ENCODE assay signal across 17 mouse cellular contexts in the genomic region with DNA sequence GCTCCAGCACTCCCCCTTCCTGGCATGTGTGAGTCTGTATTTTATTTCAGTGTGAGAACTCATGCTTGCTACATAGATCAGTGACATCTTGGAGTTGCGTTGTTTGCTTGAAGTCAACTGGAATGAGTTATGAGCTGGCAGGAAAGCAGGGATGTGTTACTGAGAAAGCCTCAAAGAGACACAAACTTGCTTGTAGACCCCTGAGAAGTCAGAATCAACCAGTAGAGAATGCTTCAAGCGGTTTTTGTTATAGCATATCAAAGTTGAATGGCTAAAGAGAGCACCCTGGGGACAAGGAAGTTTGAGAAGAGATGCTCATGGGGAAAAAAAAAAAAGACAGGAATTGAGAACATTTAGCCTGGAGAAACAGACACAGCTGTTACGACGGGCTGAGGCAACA.
DNase-seq lines count a peak whose midpoint lies in the region; ATAC-seq and TF ChIP-seq lines count a peak whose summit lies in the region.
"Had no signal": no experiment of that assay in that cellular context is flagged by ENCODE, and none has a peak within 500 bp of the region (broad histone marks: within the 10 kb centered on the region; RNA-seq: fewer than 3 reads in every experiment).

No protein-coding gene starts in this region.

- ATAC-seq in hindbrain, postnatal 0 days = no peak
- no peak for ATAC-seq in hindbrain, embryonic 13.5 days (ENCODE audit: low FRiP score)
- ATAC-seq in lung, postnatal 0 days = no peak
- ATAC-seq in embryonic facial prominence, embryonic 14.5 days (ENCODE audit: low read depth) = no peak
- ATAC-seq: forebrain, embryonic 13.5 days; forebrain, embryonic 15.5 days; forebrain, postnatal 0 days had no signal

- no peak overlapping the region for H3K9ac ChIP-seq in hindbrain, postnatal 0 days (replicated peaks; ENCODE audit: low read length)
- no peak overlapping the region for H3K9ac ChIP-seq in hindbrain, embryonic 13.5 days
- H3K9ac ChIP-seq in lung, postnatal 0 days (replicated peaks; ENCODE audit: low read depth) = no peak overlapping the region
- H3K9ac ChIP-seq in embryonic facial prominence, embryonic 14.5 days (ENCODE audit: low read depth, low read length) = no peak overlapping the region
- H3K9ac ChIP-seq: forebrain, embryonic 13.5 days; forebrain, embryonic 15.5 days; forebrain, postnatal 0 days had no signal

- no peaks in the 10 kb centered on the region for H3K36me3 ChIP-seq in hindbrain, postnatal 0 days (ENCODE audit: insufficient read depth, low read length)
- no peaks in the 10 kb centered on the region for H3K36me3 ChIP-seq in hindbrain, embryonic 13.5 days
- H3K36me3 ChIP-seq in lung, postnatal 0 days (ENCODE audit: insufficient read depth, low read length) = no peaks in the 10 kb centered on the region
- no peaks in the 10 kb centered on the region for H3K36me3 ChIP-seq in embryonic facial prominence, embryonic 14.5 days (ENCODE audit: control insufficient read depth, insufficient read depth, low read length)
- H3K36me3 ChIP-seq: forebrain, embryonic 15.5 days had no signal

- peak; percentile 9 for DNase-seq in hindbrain, postnatal 0 days (ENCODE audit: low spot score)
- peak; percentile 50 for DNase-seq in lung, postnatal 0 days (ENCODE audit: low spot score)
- no peak for DNase-seq in lung, postnatal 14 days
- peak; percentile 82 for DNase-seq in embryonic facial prominence, embryonic 14.5 days (ENCODE audit: low spot score)
- no peak for DNase-seq in retina, embryonic 14.5 days (ENCODE audit: low spot score)
- no peak for DNase-seq in spleen, adult 12 weeks (ENCODE audit: low spot score)
- DNase-seq: adrenal gland, adult 2 months; adrenal gland, postnatal 10 days; adrenal gland, postnatal 25 days; cerebellum, adult 11-12 months; cerebellum, adult 2 months; cerebellum, adult 9-10 months; cerebellum, postnatal 25 days; forebrain, postnatal 0 days had no signal

- H3K27ac ChIP-seq in hindbrain, postnatal 0 days = no peak overlapping the region
- H3K27ac ChIP-seq in hindbrain, embryonic 13.5 days = no peak overlapping the region
- no peak overlapping the region for H3K27ac ChIP-seq in lung, postnatal 0 days (ENCODE audit: low read length)
- H3K27ac ChIP-seq in embryonic facial prominence, embryonic 14.5 days (replicated peaks; ENCODE audit: low read depth, low read length) = peak overlapping the region; percentile 39; the same call in 1 of the 2 replicates
- H3K27ac ChIP-seq: forebrain, embryonic 13.5 days; forebrain, embryonic 15.5 days had no signal

- 71% methylated on average over 4 of the region's 4 CpGs for WGBS in hindbrain, postnatal 0 days
- 72% methylated on average over 4 of the region's 4 CpGs for WGBS in hindbrain, embryonic 13.5 days
- 75% methylated on average over 4 of the region's 4 CpGs for WGBS in lung, postnatal 0 days
- WGBS in embryonic facial prominence, embryonic 14.5 days = 56% methylated on average over 4 of the region's 4 CpGs

- H3K4me1 ChIP-seq in hindbrain, postnatal 0 days (ENCODE audit: insufficient read depth, low read length) = no peaks in the 10 kb centered on the region
- H3K4me1 ChIP-seq in hindbrain, embryonic 13.5 days (replicated peaks) = no peaks in the 10 kb centered on the region
- no peaks in the 10 kb centered on the region for H3K4me1 ChIP-seq in lung, postnatal 0 days (ENCODE audit: insufficient read depth, low read depth, low read length)
- H3K4me1 ChIP-seq in embryonic facial prominence, embryonic 14.5 days (ENCODE audit: control insufficient read depth, insufficient read depth, low read length) = peaks cover 8% of the 10 kb centered on the region
- H3K4me1 ChIP-seq: forebrain, embryonic 13.5 days; forebrain, embryonic 15.5 days had no signal

- no peak overlapping the region for H3K4me2 ChIP-seq in hindbrain, postnatal 0 days (ENCODE audit: low read depth, low read length)
- H3K4me2 ChIP-seq in hindbrain, embryonic 13.5 days = no peak overlapping the region
- H3K4me2 ChIP-seq in lung, postnatal 0 days (replicated peaks; ENCODE audit: low read depth, low read length) = no peak overlapping the region
- H3K4me2 ChIP-seq in embryonic facial prominence, embryonic 14.5 days (ENCODE audit: low read depth, low read length) = no peak overlapping the region
- H3K4me2 ChIP-seq: forebrain, embryonic 13.5 days; forebrain, embryonic 15.5 days had no signal

- H3K4me3 ChIP-seq in hindbrain, postnatal 0 days (ENCODE audit: low read length) = no peak overlapping the region
- H3K4me3 ChIP-seq in hindbrain, embryonic 13.5 days = no peak overlapping the region
- H3K4me3 ChIP-seq in lung, postnatal 0 days (ENCODE audit: low read depth, low read length) = no peak overlapping the region
- H3K4me3 ChIP-seq in embryonic facial prominence, embryonic 14.5 days (ENCODE audit: low read depth, low read length) = no peak overlapping the region
- H3K4me3 ChIP-seq: forebrain, embryonic 13.5 days; forebrain, embryonic 15.5 days had no signal

- no peak for TF ChIP-seq CTCF in hindbrain, postnatal 0 days (IDR thresholded peaks at IDR 0.05; ENCODE audit: low read depth)
- TF ChIP-seq CTCF in lung, postnatal 0 days (IDR thresholded peaks at IDR 0.05) = no peak

- no peak for TF ChIP-seq EP300 in lung, postnatal 0 days (IDR thresholded peaks at IDR 0.05)

- no peaks in the 10 kb centered on the region for H3K9me3 ChIP-seq in hindbrain, postnatal 0 days (ENCODE audit: low read length)
- H3K9me3 ChIP-seq in hindbrain, embryonic 13.5 days = no peaks in the 10 kb centered on the region
- H3K9me3 ChIP-seq in lung, postnatal 0 days (ENCODE audit: low read length) = no peaks in the 10 kb centered on the region
- H3K9me3 ChIP-seq in embryonic facial prominence, embryonic 14.5 days (ENCODE audit: control insufficient read depth, low read length) = no peaks in the 10 kb centered on the region
- H3K9me3 ChIP-seq: forebrain, embryonic 13.5 days; forebrain, embryonic 15.5 days had no signal

- H3K27me3 ChIP-seq in hindbrain, postnatal 0 days (ENCODE audit: insufficient read depth, low read length) = no peaks in the 10 kb centered on the region
- H3K27me3 ChIP-seq in hindbrain, embryonic 13.5 days = no peaks in the 10 kb centered on the region
- no peaks in the 10 kb centered on the region for H3K27me3 ChIP-seq in lung, postnatal 0 days (replicated peaks; ENCODE audit: insufficient read depth, low read length)
- H3K27me3 ChIP-seq in embryonic facial prominence, embryonic 14.5 days (replicated peaks; ENCODE audit: control insufficient read depth, insufficient read depth, low read length) = no peaks in the 10 kb centered on the region
- H3K27me3 ChIP-seq: forebrain, embryonic 13.5 days; forebrain, embryonic 15.5 days had no signal

Comparison
In these comparisons a context has a peak if more than half of its experiments do, and no peak if none do; other contexts are left out.
1. DNase-seq: peak in hindbrain, postnatal 0 days (single experiment), lung, postnatal 0 days (single experiment) and embryonic facial prominence, embryonic 14.5 days (single experiment); none in lung, postnatal 14 days (single experiment), retina, embryonic 14.5 days (single experiment) and spleen, adult 12 weeks (single experiment).